Mouse (Mus musculus) megakaryocyte-erythroid progenitor cell, adult 5-6 weeks (primary cell): ENCODE results near the gene Myadml2. TPM values are rescaled to one million over a fixed set of nuclear protein-coding genes. Genes with fewer than 3 reads are reported as not detected.
A peak's percentile ranks its signal among the peaks of the same experiment; 100 is the strongest.
"Not testable (repeated sequence)": the region's sequence is repeated elsewhere in the genome, so short reads cannot be mapped to it uniquely, and the experiment has no call there.

Source experiments
- ATAC-seq: replicated peaks from 2 replicates; pipeline ENCODE4 v1.8.0; 2016; ENCODE audit warnings: mild to moderate bottlenecking, inconsistent platforms; ENCODE audit not compliant: severe bottlenecking, poor library complexity, low FRiP score, low TSS enrichment
- total RNA-seq, 2 experiments: library from RNA; stranded (forward) in 1 of 2; stranded (reverse) in 1 of 2; fragments of 200-1000, 215-1000 nt in 1 of 2; fragments of >200 nt in 1 of 2; fragmentation: Nextera tagmentation in 1 of 2; gene quantifications; 2 replicates each; pipeline ENCODE4 v1.2.3; 2014 to 2017

The Myadml2 gene
- total RNA-seq (2014; fragmentation: Nextera tagmentation) (6.3 TPM in 1 of 2 replicates, not detected in the other), total RNA-seq (2017) (not detected in 2 replicates)

- no peak for ATAC-seq
These were observed at the start of gene Myadml2 for GRCm38 (mm10) chr11:120648001-120648476. TSS of gene Myadml2 (minus strand) at chr11:120648158.

GRCm38 (mm10) chr11:120697741-120698140, 49.8 kb upstream of the Myadml2 start:
- ATAC-seq = no peak

GRCm38 (mm10) chr11:120696568-120696967, 48.6 kb upstream of the Myadml2 start:
- no peak for ATAC-seq

GRCm38 (mm10) chr11:120695641-120696040, 47.7 kb upstream of the Myadml2 start:
- ATAC-seq = no peak

GRCm38 (mm10) chr11:120695184-120695583, 47.2 kb upstream of the Myadml2 start:
- ATAC-seq = no peak

GRCm38 (mm10) chr11:120693461-120693860, 45.5 kb upstream of the Myadml2 start:
- ATAC-seq = no peak

- ATAC-seq = no peak
These were observed 44.6 kb upstream of the Myadml2 start for GRCm38 (mm10) chr11:120692471-120693011.

GRCm38 (mm10) chr11:120689365-120689764, 41.4 kb upstream of the Myadml2 start:
- ATAC-seq = no peak

- ATAC-seq = no peak
These were observed 38.8 kb upstream of the Myadml2 start for GRCm38 (mm10) chr11:120686650-120687272.

- no peak for ATAC-seq
These were observed 36.7 kb upstream of the Myadml2 start for GRCm38 (mm10) chr11:120684660-120685059.

- ATAC-seq = no peak
These were observed 36.1 kb upstream of the Myadml2 start for GRCm38 (mm10) chr11:120684086-120684485.

- ATAC-seq = no peak
These were observed 35.6 kb upstream of the Myadml2 start for GRCm38 (mm10) chr11:120683536-120683935.

- ATAC-seq = no peak
These were observed 34.7 kb upstream of the Myadml2 start for GRCm38 (mm10) chr11:120682683-120683082.

GRCm38 (mm10) chr11:120679909-120680308, 32.0 kb upstream of the Myadml2 start:
- peak; percentile 80 for ATAC-seq

- no peak for ATAC-seq
These were observed 29.0 kb upstream of the Myadml2 start for GRCm38 (mm10) chr11:120676951-120677350.

- ATAC-seq = not testable (repeated sequence)
These were observed 27.9 kb upstream of the Myadml2 start for GRCm38 (mm10) chr11:120675875-120676274.

GRCm38 (mm10) chr11:120673594-120674122, 25.7 kb upstream of the Myadml2 start:
- peak; percentile 36 for ATAC-seq

GRCm38 (mm10) chr11:120672687-120673593, 25.0 kb upstream of the Myadml2 start, which contains the start of gene Aspscr1:
TSS of gene Aspscr1 (plus strand) at chr11:120672973.
- peak; percentile 95 for ATAC-seq

GRCm38 (mm10) chr11:120666617-120667016, 18.7 kb upstream of the Myadml2 start:
- no peak for ATAC-seq

- ATAC-seq = no peak
These were observed 17.4 kb upstream of the Myadml2 start for GRCm38 (mm10) chr11:120665406-120665805.
